Mouse (Mus musculus) stomach, embryonic 15.5 days (tissue): ENCODE results near the gene Fars2. TPM values are rescaled to one million over a fixed set of nuclear protein-coding genes. Genes with fewer than 3 reads are reported as not detected.
A peak's percentile ranks its signal among the peaks of the same experiment; 100 is the strongest.
"Not testable (repeated sequence)": the region's sequence is repeated elsewhere in the genome, so short reads cannot be mapped to it uniquely, and the experiment has no call there.

Source experiments
- ATAC-seq: fragments of 200-750 bp; cut with Nextera tagmentation; 2 replicates; pipeline ENCODE4 v1.8.0; 2017; ENCODE audit warnings: low read depth, moderate number of reproducible peaks, moderate TSS enrichment; ENCODE audit not compliant: insufficient read depth, low FRiP score
- H3K27ac ChIP-seq: fragments of 300-500 bp; sonication (generic); 2 replicates; pipeline ENCODE4 v1.5.1; 2015; ENCODE audit warnings: mild to moderate bottlenecking, inconsistent platforms
- H3K27me3 ChIP-seq: fragments of 300-500 bp; sonication (generic); replicated peaks from 2 replicates; pipeline ENCODE4 v1.6.1; 2015; ENCODE audit warnings: inconsistent platforms
- H3K36me3 ChIP-seq: fragments of 300-500 bp; sonication (generic); 2 replicates; pipeline ENCODE4 v1.6.1; 2015; ENCODE audit warnings: inconsistent platforms
- H3K4me1 ChIP-seq: fragments of 300-500 bp; sonication (generic); 2 replicates; pipeline ENCODE4 v1.6.1; 2015; ENCODE audit warnings: inconsistent platforms
- H3K4me2 ChIP-seq: fragments of 300-500 bp; sonication (generic); 2 replicates; pipeline ENCODE4 v1.6.1; 2015; ENCODE audit warnings: mild to moderate bottlenecking, inconsistent platforms
- H3K4me3 ChIP-seq: fragments of 300-500 bp; sonication (generic); replicated peaks from 2 replicates; pipeline ENCODE4 v1.5.1; 2015; ENCODE audit warnings: inconsistent platforms
- H3K9ac ChIP-seq: fragments of 300-500 bp; sonication (generic); 2 replicates; pipeline ENCODE4 v1.6.1; 2015; ENCODE audit warnings: inconsistent platforms
- H3K9me3 ChIP-seq: fragments of 300-500 bp; sonication (generic); 2 replicates; pipeline ENCODE4 v1.6.1; 2016; ENCODE audit warnings: inconsistent platforms
- WGBS: fragments of 180-500 bp; shearing (Covaris S2); methylation state at CpG from one replicate; pipeline ENCODE4 v1.1.7; 2015; 5-methylcytosine and 5-hydroxymethylcytosine counted together
- polyA plus RNA-seq: library from polyadenylated mRNA; unstranded; fragments of >200 nt; fragmentation: Nextera tagmentation; extraction: Ambion mirVana; gene quantifications from 2 replicates; pipeline ENCODE4 v1.2.1, GENCODE M21; 2015

The Fars2 gene
- polyA plus RNA-seq, 1 experiment from 2014 or later, result 39.5 TPM

GRCm38 (mm10) chr13:36415176-36415575 is 298.0 kb downstream of the Fars2 start:
- Histone ChIP-seq H3K4me2 (no peak overlapping the region), H3K36me3 (no peaks in the 10 kb centered on the region), H3K4me3 (no peak overlapping the region), H3K27ac (no peak overlapping the region), H3K4me1 (no peaks in the 10 kb centered on the region), H3K9ac (no peak overlapping the region), H3K27me3 (no peaks in the 10 kb centered on the region), H3K9me3 (no peaks in the 10 kb centered on the region)
- no peak for ATAC-seq
- WGBS, result 96% methylated on average over 1 of the region's 1 CpGs

- Histone ChIP-seq H3K4me3 (no peak overlapping the region), H3K27me3 (no peaks in the 10 kb centered on the region), H3K4me2 (no peak overlapping the region), H3K36me3 (no peaks in the 10 kb centered on the region), H3K27ac (no peak overlapping the region), H3K9ac (no peak overlapping the region), H3K4me1 (no peaks in the 10 kb centered on the region), H3K9me3 (no peaks in the 10 kb centered on the region)
- WGBS, result 56% methylated on average over 4 of the region's 4 CpGs
- no peak for ATAC-seq
Observed at GRCm38 (mm10) chr13:36416546-36416945, 299.3 kb downstream of the Fars2 start.

DNA sequence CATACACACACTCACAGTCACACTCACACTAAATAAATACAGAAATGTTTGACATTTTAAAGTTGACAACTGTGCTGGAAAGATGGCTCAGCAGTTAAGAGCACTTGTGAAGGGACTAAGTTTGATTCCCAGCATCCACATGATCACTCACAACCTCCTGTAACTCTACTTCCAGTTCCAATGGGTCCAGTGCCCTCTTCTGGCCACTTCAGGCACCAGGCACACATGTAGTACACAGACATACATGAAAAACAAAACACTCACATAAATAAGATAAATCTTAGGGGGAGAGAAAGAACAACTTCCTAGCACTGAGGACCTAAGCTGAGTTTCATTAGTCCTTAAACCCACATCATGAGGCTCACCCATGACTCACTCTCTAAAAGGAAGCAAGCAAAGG is 302.1 kb downstream of the Fars2 start:
- no peaks in the 10 kb centered on the region for H3K9me3 ChIP-seq
- no peak for ATAC-seq
- H3K4me2 ChIP-seq, result no peak overlapping the region
- no peaks in the 10 kb centered on the region for H3K27me3 ChIP-seq
- no peaks in the 10 kb centered on the region for H3K36me3 ChIP-seq
- no peaks in the 10 kb centered on the region for H3K4me1 ChIP-seq
- no peak overlapping the region for H3K4me3 ChIP-seq
- no peak overlapping the region for H3K9ac ChIP-seq
- H3K27ac ChIP-seq, result no peak overlapping the region

GRCm38 (mm10) chr13:36422446-36422845 is 305.2 kb downstream of the Fars2 start:
- Histone ChIP-seq H3K4me1 (no peaks in the 10 kb centered on the region), H3K27ac (no peak overlapping the region), H3K36me3 (no peaks in the 10 kb centered on the region), H3K4me2 (no peak overlapping the region), H3K9ac (no peak overlapping the region), H3K27me3 (no peaks in the 10 kb centered on the region), H3K9me3 (no peaks in the 10 kb centered on the region), H3K4me3 (no peak overlapping the region)
- 74% methylated on average over 3 of the region's 3 CpGs for WGBS
- ATAC-seq, result no peak

DNA sequence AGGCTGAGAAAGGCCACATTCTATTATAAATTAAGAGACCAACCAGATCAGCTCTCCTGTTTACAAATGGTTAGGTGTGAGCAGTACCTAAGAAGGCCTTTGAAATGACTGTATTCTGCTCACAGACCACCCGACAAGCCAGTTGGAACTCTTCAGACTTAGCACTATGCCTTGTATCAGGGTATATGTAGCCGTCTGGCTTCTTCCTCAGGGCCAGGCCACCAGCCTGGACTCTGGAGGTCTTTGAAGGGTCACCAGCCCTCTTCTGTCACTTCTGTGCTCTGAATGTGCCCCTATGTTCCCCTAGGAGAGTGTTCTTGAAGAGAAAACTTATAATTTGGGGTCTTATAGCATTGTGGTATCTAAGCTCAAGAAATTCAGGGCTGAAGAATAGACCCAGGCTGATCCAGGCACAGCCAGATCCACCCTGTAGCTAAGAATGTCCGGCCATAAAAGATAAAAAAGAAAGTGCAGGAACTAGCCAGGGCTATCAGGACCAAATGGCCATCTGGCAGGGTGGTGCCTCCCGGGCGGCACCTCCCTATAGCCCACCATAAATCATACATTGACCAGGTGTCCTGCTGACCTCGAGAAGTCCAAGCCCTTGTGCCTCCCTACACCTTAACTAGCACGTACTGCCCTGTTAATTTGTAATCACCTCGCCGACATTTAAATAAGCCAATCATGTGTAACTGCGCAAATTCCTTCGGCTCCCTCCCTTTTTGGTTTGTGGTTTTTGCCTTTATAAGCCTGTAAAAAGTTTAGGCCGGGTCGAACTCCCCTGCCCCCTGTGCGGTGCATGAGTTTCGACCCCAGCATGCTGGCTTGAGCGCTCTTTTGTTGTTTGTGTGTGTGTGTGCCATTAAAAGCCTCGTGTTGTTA is 308.9 kb downstream of the Fars2 start:
- H3K27me3 ChIP-seq, H3K36me3 ChIP-seq, H3K27ac ChIP-seq, ATAC-seq, H3K9me3 ChIP-seq, H3K4me2 ChIP-seq, H3K9ac ChIP-seq, H3K4me3 ChIP-seq, H3K4me1 ChIP-seq: not testable (repeated sequence)
- 68% methylated on average over 17 of the region's 17 CpGs for whole genome bisulfite sequencing

DNA sequence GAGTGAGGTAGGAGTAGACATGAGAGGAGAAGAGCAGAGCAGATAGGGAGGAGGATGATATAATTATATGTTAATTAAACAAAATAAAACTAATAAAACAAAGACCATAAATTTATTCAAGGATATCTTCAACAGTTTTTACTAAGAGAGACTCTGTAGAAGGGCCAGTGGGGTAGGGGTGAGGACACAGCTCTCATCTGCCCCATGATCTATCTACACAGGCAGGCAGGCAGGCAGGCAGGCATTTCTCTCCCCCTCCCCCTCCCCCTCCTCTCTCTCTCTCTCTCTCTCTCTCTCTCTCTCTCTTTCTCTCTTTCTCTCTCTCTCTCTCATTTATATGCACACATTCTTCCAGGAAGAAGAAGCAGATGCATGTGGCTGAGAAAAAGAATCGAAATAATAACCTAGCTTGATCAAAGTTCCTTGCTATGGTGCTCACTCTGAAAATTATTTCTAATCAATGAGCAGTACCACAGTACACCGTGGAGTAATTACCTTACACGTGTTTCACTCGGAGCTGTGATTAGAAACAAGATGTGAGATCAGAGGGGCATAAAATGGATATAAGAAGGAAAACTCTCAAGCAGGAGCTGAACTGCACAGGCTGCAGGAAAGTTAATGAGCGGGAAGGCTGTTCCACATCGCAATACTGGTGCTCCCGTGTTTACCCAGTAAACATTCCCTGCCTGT is 312.4 kb downstream of the Fars2 start:
- H3K9me3 ChIP-seq, result no peaks in the 10 kb centered on the region
- no peak overlapping the region for H3K9ac ChIP-seq
- no peak overlapping the region for H3K27ac ChIP-seq
- no peak for ATAC-seq
- H3K4me3 ChIP-seq, result no peak overlapping the region
- no peaks in the 10 kb centered on the region for H3K4me1 ChIP-seq
- no peak overlapping the region for H3K4me2 ChIP-seq
- 63% methylated on average over 7 of the region's 7 CpGs for WGBS
- H3K27me3 ChIP-seq, result no peaks in the 10 kb centered on the region
- H3K36me3 ChIP-seq, result no peaks in the 10 kb centered on the region

DNA sequence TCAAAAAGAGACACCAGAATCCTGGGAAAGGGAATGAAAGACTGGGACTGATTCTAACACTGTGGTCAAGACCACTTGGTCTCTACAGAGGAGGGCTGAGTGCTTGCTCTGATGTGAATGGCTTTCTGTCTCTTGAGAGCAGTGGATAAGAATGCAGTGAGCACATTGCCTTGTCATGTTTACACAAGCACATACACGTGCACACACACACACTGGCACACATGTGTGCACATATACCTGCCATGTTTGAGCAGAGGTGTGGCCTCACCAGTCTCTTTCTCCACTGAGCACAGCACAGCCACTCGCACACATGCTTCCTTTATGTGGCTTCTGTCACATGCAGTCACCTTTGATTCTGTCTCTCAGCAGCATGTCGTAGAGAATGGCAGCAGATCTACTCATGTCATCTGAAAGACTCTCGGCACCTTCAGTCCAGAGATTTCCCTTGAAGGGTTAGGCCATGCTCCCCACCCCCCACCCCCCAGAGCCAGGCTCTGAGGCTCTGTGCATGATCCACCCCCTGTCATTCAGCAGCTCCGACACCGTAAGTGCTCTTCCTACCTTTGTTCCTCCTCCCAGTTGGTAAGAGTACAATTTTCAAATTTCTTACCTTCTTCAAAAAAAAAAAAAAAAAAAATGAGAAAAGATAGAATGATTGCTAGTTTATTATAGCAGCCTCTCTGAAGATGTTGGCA is 313.4 kb downstream of the Fars2 start:
- Histone ChIP-seq H3K4me3 (no peak overlapping the region), H3K27ac (no peak overlapping the region), H3K4me1 (no peaks in the 10 kb centered on the region), H3K36me3 (no peaks in the 10 kb centered on the region), H3K4me2 (no peak overlapping the region), H3K9ac (no peak overlapping the region), H3K9me3 (no peaks in the 10 kb centered on the region), H3K27me3 (no peaks in the 10 kb centered on the region)
- 61% methylated on average over 6 of the region's 6 CpGs for WGBS
- no peak for ATAC-seq

GRCm38 (mm10) chr13:36431974-36432518 is 314.8 kb downstream of the Fars2 start:
- Histone ChIP-seq H3K27ac (no peak overlapping the region), H3K4me2 (no peak overlapping the region), H3K9me3 (no peaks in the 10 kb centered on the region), H3K27me3 (no peaks in the 10 kb centered on the region), H3K9ac (no peak overlapping the region), H3K4me3 (no peak overlapping the region), H3K36me3 (no peaks in the 10 kb centered on the region), H3K4me1 (no peaks in the 10 kb centered on the region)
- no peak for ATAC-seq
- 73% methylated on average over 8 of the region's 8 CpGs for WGBS

DNA sequence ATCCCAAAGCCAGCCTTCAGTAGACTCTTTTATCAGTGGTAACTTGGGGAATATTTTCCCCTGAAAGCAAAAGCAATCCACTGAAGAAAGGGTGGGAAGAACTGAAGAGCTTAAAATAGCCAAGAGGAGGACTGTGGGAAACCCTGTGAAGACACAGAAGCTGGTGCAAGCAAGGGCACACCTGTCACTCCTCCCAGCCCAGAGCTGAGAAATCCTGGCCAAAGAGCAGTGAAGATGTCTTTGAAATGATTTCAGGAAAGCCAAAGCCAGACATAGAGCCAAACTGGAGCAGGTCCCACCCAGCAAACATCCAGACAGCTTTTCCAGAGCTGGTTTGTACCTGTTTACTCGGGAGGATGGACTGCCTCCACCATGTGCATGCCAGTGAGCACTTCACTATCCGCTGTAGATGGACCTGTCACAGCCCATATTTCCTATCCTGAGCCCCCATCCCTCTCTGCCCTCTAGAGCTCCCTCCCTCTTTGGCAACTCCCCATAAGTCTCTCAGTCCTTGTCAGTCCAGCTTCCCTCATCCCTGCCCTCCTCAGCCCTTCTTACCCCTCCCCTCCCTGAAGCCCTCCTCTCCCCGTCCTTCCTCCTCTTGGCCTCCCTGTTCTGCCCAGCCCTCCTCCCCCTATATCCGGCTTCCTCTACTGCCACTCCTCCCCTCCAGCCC is 327.7 kb downstream of the Fars2 start:
- peak; percentile 53 for ATAC-seq
- Histone ChIP-seq H3K9ac (no peak overlapping the region), H3K27me3 (no peaks in the 10 kb centered on the region), H3K27ac (no peak overlapping the region), H3K9me3 (no peaks in the 10 kb centered on the region), H3K4me3 (no peak overlapping the region), H3K36me3 (no peaks in the 10 kb centered on the region), H3K4me2 (no peak overlapping the region), H3K4me1 (no peaks in the 10 kb centered on the region)
- 42% methylated on average over 4 of the region's 4 CpGs for WGBS

DNA sequence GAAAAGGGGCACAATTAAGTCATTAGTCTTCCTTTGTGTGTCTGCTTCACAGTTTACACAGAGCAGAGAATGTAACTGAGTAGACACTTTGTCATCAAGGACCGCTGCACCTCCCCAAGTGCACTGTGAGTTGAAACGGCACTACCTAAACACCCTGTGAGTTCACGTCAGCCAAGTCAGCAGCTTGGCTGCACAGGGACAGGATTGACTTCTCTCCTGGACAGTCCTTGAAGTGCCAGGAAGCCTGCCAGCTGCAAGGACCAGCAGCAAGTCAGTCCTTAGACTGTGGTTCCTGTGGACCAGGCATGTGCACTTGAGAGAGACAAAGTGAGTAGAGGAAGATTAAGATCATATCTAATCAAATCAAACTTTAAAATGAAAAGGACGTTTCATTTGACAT is 330.7 kb downstream of the Fars2 start:
- Histone ChIP-seq H3K4me1 (no peaks in the 10 kb centered on the region), H3K36me3 (no peaks in the 10 kb centered on the region), H3K4me3 (no peak overlapping the region), H3K9me3 (no peaks in the 10 kb centered on the region), H3K9ac (no peak overlapping the region), H3K4me2 (no peak overlapping the region), H3K27ac (no peak overlapping the region), H3K27me3 (no peaks in the 10 kb centered on the region)
- ATAC-seq, result no peak
- WGBS, result 34% methylated on average over 4 of the region's 4 CpGs

DNA sequence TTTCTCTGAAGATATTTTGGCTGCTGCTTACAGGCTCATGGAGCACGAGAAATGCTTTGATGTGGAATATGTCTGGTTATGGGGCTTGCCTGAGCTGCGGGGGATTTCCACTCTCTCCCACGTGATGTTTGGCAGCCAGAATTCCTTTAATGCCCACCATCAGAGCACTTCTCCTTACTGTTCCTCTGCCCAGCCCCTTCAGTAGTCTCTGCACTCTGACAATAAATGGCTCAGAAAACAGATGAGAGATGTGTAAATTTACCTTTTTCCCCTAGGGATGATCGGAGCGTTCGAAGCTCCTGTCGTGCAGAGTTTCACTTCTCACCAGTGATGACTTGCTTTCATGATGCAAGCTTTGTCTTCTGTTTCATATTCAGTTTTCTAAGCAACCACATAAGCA is 331.4 kb downstream of the Fars2 start:
- Histone ChIP-seq H3K27ac (no peak overlapping the region), H3K4me1 (no peaks in the 10 kb centered on the region), H3K4me3 (no peak overlapping the region), H3K4me2 (no peak overlapping the region), H3K9me3 (no peaks in the 10 kb centered on the region), H3K27me3 (no peaks in the 10 kb centered on the region), H3K9ac (no peak overlapping the region), H3K36me3 (no peaks in the 10 kb centered on the region)
- WGBS, result 67% methylated on average over 7 of the region's 7 CpGs
- ATAC-seq, result no peak
